Mouse (Mus musculus): ENCODE results near the gene Elavl3.

Elavl3 gene

GRCm38 (mm10) chr9:22003163-22003554, 48.7 kb downstream of the Elavl3 start:
- DNase-seq (ENCODE audit: low read depth) = no peak

- peak; percentile 100 for DNase-seq (ENCODE audit: low read depth)
Observed at GRCm38 (mm10) chr9:22002194-22003162, 49.3 kb downstream of the Elavl3 start, which contains the start of the genes Ccdc151 and Prkcsh. TSS of gene Ccdc151 (minus strand) at chr9:22002634. TSS of gene Prkcsh (plus strand) at chr9:22002806.

- DNase-seq (ENCODE audit: low read depth) = no peak
Observed at GRCm38 (mm10) chr9:22001633-22002032, 50.2 kb downstream of the Elavl3 start.

GRCm38 (mm10) chr9:22000296-22000695, 51.5 kb downstream of the Elavl3 start:
- DNase-seq (ENCODE audit: low read depth) = no peak

- DNase-seq (ENCODE audit: low read depth) = no peak
Observed at GRCm38 (mm10) chr9:21996178-21996867, 55.5 kb downstream of the Elavl3 start.

GRCm38 (mm10) chr9:21992227-21992626, 59.6 kb downstream of the Elavl3 start:
- DNase-seq (ENCODE audit: low read depth) = no peak

GRCm38 (mm10) chr9:21989230-21990110, 62.4 kb downstream of the Elavl3 start, which contains the start of gene Rgl3:
TSS of gene Rgl3 (minus strand) at chr9:21989446.
- DNase-seq (ENCODE audit: low read depth) = no peak

GRCm38 (mm10) chr9:21988421-21989101, 63.3 kb downstream of the Elavl3 start:
- DNase-seq (ENCODE audit: low read depth) = no peak

GRCm38 (mm10) chr9:21987592-21988342, 64.1 kb downstream of the Elavl3 start:
- DNase-seq (ENCODE audit: low read depth) = no peak

- DNase-seq (ENCODE audit: low read depth) = no peak
Observed at GRCm38 (mm10) chr9:21983911-21984310, 67.9 kb downstream of the Elavl3 start.

- DNase-seq (ENCODE audit: low read depth) = no peak
Observed at GRCm38 (mm10) chr9:21978398-21979128, 73.3 kb downstream of the Elavl3 start.

GRCm38 (mm10) chr9:21977972-21978371, 73.9 kb downstream of the Elavl3 start:
- DNase-seq (ENCODE audit: low read depth) = no peak

- no peak for DNase-seq (ENCODE audit: low read depth)
Observed at GRCm38 (mm10) chr9:21977331-21977730, 74.5 kb downstream of the Elavl3 start.

GRCm38 (mm10) chr9:21976626-21977175, 75.1 kb downstream of the Elavl3 start:
- DNase-seq (ENCODE audit: low read depth) = no peak

GRCm38 (mm10) chr9:21969304-21969703, 82.5 kb downstream of the Elavl3 start:
- no peak for DNase-seq (ENCODE audit: low read depth)

GRCm38 (mm10) chr9:21968883-21969282, 82.9 kb downstream of the Elavl3 start:
- no peak for DNase-seq (ENCODE audit: low read depth)

Measured in c-Kit-positive CD71-negative TER-119-negative erythroid progenitor cells, embryonic 14.5 days (primary cell).